Mouse (Mus musculus): ENCODE results near the gene Caprin2. TPM values are rescaled to one million over a fixed set of nuclear protein-coding genes. Genes with fewer than 3 reads are reported as not detected.

Caprin2 gene
- polyA plus RNA-seq (2021; fragmentation: Nextera tagmentation): 0.38 and 0.64 TPM in 2 replicates
- long read RNA-seq, experiment 1, partial matches to known transcripts: 0 of 1 reads
- long read RNA-seq, experiment 1, other reads (novel, unspliced or antisense): 1 of 1 reads
- long read RNA-seq, experiment 2, partial matches to known transcripts: 2 of 5 reads
- long read RNA-seq, experiment 2, other reads (novel, unspliced or antisense): 3 of 5 reads

GRCm38 (mm10) chr6:148895773-148896506 lies at the start of gene Caprin2:
Gene Caprin2 (minus strand): TSS chr6:148896237.

GRCm38 (mm10) chr6:148830748-148831727 lies 65.0 kb downstream of the Caprin2 start, which contains the start of gene Ipo8:
Gene Ipo8 (minus strand): TSS chr6:148831467.

Other genes starting within 250 kb of the Caprin2 start
- gene Ipo8, start 64.8 kb downstream of the Caprin2 start, polyA plus RNA-seq (2021; fragmentation: Nextera tagmentation): 5.5 and 5.6 TPM in 2 replicates
- 1.2 and 3.1 TPM in 2 replicates for gene Sinhcaf, start 50.2 kb upstream of the Caprin2 start, polyA plus RNA-seq (2021; fragmentation: Nextera tagmentation)
- gene Dennd5b, start 205.4 kb upstream of the Caprin2 start, polyA plus RNA-seq (2021; fragmentation: Nextera tagmentation): 17.9 and 21.5 TPM in 2 replicates
- gene Gm10203, start 233.9 kb upstream of the Caprin2 start, polyA plus RNA-seq (2021; fragmentation: Nextera tagmentation): not detected in 2 replicates
- gene Etfbkmt, start 243.6 kb upstream of the Caprin2 start, polyA plus RNA-seq (2021; fragmentation: Nextera tagmentation): 3.6 and 5.4 TPM in 2 replicates